Mouse (Mus musculus): ENCODE measurements at regions not wholly inside any gene's neighbourhood (a gene's known extent, or its start where the extent isn't known, plus 50 kb on each side); places are given as distances from the start of the nearest gene placed in this dataset.

DNA sequence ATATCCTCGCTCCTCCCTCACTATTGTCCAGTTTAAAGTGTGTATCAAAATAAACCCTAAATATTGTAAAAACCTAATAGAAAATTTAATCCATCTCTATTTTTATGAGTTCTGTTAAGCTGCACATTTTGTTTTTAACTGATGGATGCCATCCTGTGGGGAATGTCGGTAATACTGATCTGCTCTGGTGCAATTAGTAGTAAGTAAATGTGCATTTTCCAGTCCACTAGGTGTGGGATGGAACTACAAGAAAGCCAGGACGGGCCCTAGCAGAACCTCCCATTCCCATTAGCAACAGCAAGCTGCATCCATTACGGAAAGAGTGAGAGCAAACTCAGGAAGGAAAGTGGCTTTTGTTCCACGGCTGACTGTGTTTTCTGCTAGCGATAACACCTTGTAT lies 286.3 kb downstream of the Nsun3 start:
- Histone ChIP-seq H3K9ac (ENCODE audit: low read depth, low read length) (no peak overlapping the region), H3K36me3 (ENCODE audit: control insufficient read depth, insufficient read depth) (no peaks in the 10 kb centered on the region), H3K9me3 (ENCODE audit: control insufficient read depth) (no peaks in the 10 kb centered on the region), H3K4me2 (replicated peaks; ENCODE audit: low read depth) (no peak overlapping the region), H3K4me1 (replicated peaks; ENCODE audit: control insufficient read depth, insufficient read depth, low read length) (no peaks in the 10 kb centered on the region), H3K4me3 (ENCODE audit: low read depth, low read length) (no peak overlapping the region), H3K27me3 (replicated peaks; ENCODE audit: control insufficient read depth, insufficient read depth, low read length) (no peaks in the 10 kb centered on the region), H3K27ac (ENCODE audit: low read depth, low read length) (no peak overlapping the region)
- WGBS = 80% methylated on average over 6 of the region's 6 CpGs
- ATAC-seq = no peak
- TF ChIP-seq CTCF (IDR thresholded peaks at IDR 0.05; ENCODE audit: low read depth) = no peak

DNA sequence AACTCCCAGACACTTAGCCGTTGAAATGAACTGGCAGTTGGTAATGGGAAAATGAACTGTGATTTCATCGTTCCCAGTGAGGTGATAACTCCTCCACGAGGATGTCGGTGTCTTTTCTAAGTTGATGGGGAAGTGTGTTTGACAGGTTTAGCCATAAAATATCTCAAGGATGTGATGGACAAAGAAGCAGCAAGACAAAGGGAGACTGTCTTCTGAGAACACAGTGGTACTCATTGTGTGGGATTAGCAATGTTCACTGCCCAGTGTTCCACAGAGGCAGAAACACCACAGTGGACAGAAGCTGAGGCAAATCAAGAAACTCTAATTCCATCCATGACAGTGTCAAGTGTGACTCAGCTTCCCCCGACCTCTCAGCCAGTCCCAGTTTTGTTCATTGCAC lies 287.9 kb downstream of the Nsun3 start:
- ATAC-seq = no peak
- Histone ChIP-seq H3K4me3 (ENCODE audit: low read depth, low read length) (no peak overlapping the region), H3K4me1 (replicated peaks; ENCODE audit: control insufficient read depth, insufficient read depth, low read length) (no peaks in the 10 kb centered on the region), H3K27me3 (replicated peaks; ENCODE audit: control insufficient read depth, insufficient read depth, low read length) (no peaks in the 10 kb centered on the region), H3K4me2 (replicated peaks; ENCODE audit: low read depth) (no peak overlapping the region), H3K36me3 (ENCODE audit: control insufficient read depth, insufficient read depth) (no peaks in the 10 kb centered on the region), H3K9me3 (ENCODE audit: control insufficient read depth) (no peaks in the 10 kb centered on the region), H3K9ac (ENCODE audit: low read depth, low read length) (no peak overlapping the region), H3K27ac (ENCODE audit: low read depth, low read length) (no peak overlapping the region)
- 76% methylated on average over 5 of the region's 5 CpGs for WGBS
- no peak for TF ChIP-seq CTCF (IDR thresholded peaks at IDR 0.05; ENCODE audit: low read depth)

DNA sequence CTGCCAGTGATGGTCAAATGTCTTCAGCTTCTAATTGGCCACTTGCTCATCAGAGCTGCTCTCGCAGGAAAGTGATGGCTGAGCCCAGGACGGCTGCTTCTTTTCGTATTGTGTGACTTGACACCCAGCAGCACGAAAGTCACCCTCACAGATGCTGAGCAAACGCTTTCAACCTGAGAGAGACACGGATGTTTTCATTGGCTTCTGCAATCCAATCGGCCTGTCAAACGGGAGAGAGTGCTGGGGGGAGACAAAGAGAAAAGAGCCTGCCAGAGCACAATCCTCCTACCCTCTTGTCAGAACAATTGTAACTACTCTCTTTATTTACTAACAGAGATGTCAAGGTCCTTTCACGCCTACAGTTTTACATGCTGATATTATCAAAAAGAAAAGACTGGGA lies 289.9 kb downstream of the Nsun3 start:
- 53% methylated on average over 9 of the region's 9 CpGs for WGBS
- H3K9ac ChIP-seq (ENCODE audit: low read depth, low read length) = no peak overlapping the region
- no peak overlapping the region for H3K4me3 ChIP-seq (ENCODE audit: low read depth, low read length)
- H3K4me1 ChIP-seq (replicated peaks; ENCODE audit: control insufficient read depth, insufficient read depth, low read length) = no peaks in the 10 kb centered on the region
- no peak for TF ChIP-seq CTCF (IDR thresholded peaks at IDR 0.05; ENCODE audit: low read depth)
- H3K4me2 ChIP-seq (replicated peaks; ENCODE audit: low read depth) = no peak overlapping the region
- H3K27ac ChIP-seq (ENCODE audit: low read depth, low read length) = no peak overlapping the region
- no peaks in the 10 kb centered on the region for H3K27me3 ChIP-seq (replicated peaks; ENCODE audit: control insufficient read depth, insufficient read depth, low read length)
- no peak for ATAC-seq
- no peaks in the 10 kb centered on the region for H3K36me3 ChIP-seq (ENCODE audit: control insufficient read depth, insufficient read depth)
- no peaks in the 10 kb centered on the region for H3K9me3 ChIP-seq (ENCODE audit: control insufficient read depth)

GRCm38 (mm10) chr16:62470133-62470532 lies 316.5 kb downstream of the Nsun3 start:
- WGBS = 83% methylated on average over 2 of the region's 2 CpGs
- no peak overlapping the region for H3K9ac ChIP-seq (ENCODE audit: low read depth, low read length)
- no peaks in the 10 kb centered on the region for H3K36me3 ChIP-seq (ENCODE audit: control insufficient read depth, insufficient read depth)
- no peak for TF ChIP-seq CTCF (IDR thresholded peaks at IDR 0.05; ENCODE audit: low read depth)
- no peak overlapping the region for H3K4me2 ChIP-seq (replicated peaks; ENCODE audit: low read depth)
- no peaks in the 10 kb centered on the region for H3K27me3 ChIP-seq (replicated peaks; ENCODE audit: control insufficient read depth, insufficient read depth, low read length)
- no peak for ATAC-seq
- no peaks in the 10 kb centered on the region for H3K4me1 ChIP-seq (replicated peaks; ENCODE audit: control insufficient read depth, insufficient read depth, low read length)
- no peaks in the 10 kb centered on the region for H3K9me3 ChIP-seq (ENCODE audit: control insufficient read depth)
- H3K4me3 ChIP-seq (ENCODE audit: low read depth, low read length) = no peak overlapping the region
- H3K27ac ChIP-seq (ENCODE audit: low read depth, low read length) = no peak overlapping the region

DNA sequence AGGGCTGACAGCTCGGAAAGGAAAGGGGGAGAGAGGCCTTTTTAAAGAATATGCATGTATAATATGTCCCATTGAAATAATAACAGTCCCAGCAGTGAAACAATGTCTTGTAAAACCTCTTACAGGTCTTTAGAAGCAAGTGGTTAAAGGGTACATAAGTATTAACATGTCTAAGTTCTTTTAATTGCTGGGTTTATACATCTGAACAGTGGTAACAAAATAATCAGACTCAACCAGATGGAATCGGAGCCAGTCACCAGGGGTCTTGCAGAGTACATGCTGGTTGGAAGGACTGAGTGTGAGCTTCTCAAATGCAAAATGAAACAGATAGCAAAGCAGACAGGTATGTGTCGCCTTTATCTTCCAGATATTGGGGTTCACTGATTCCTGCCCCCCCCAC lies 317.3 kb downstream of the Nsun3 start:
- no peak overlapping the region for H3K4me3 ChIP-seq (ENCODE audit: low read depth, low read length)

DNA sequence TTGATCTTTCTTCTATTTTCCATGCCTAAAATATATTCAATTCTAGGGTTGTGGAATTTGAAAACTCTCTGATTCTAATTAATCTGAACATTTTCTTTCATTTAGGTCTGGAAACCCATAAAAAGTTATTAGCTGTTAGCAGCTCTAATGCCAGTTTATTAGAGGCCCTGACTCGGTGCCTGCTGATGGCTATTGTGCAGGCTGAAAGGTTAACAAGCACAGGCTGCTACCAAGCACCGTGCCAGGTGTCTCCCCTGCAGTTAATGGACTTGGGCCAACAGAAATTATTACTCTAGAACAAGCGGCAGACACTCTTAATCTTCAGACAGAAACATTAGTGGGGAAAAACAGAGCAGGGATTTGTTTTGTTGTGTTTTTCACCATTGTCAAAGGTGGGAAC lies 317.8 kb downstream of the Nsun3 start:
- no peaks in the 10 kb centered on the region for H3K9me3 ChIP-seq (ENCODE audit: control insufficient read depth)
- H3K36me3 ChIP-seq (ENCODE audit: control insufficient read depth, insufficient read depth) = no peaks in the 10 kb centered on the region
- 56% methylated on average over 3 of the region's 3 CpGs for WGBS
- H3K27ac ChIP-seq (ENCODE audit: low read depth, low read length) = no peak overlapping the region
- no peak overlapping the region for H3K9ac ChIP-seq (ENCODE audit: low read depth, low read length)
- no peak for TF ChIP-seq CTCF (IDR thresholded peaks at IDR 0.05; ENCODE audit: low read depth)
- no peak overlapping the region for H3K4me3 ChIP-seq (ENCODE audit: low read depth, low read length)
- no peaks in the 10 kb centered on the region for H3K27me3 ChIP-seq (replicated peaks; ENCODE audit: control insufficient read depth, insufficient read depth, low read length)
- ATAC-seq = no peak
- no peaks in the 10 kb centered on the region for H3K4me1 ChIP-seq (replicated peaks; ENCODE audit: control insufficient read depth, insufficient read depth, low read length)
- H3K4me2 ChIP-seq (replicated peaks; ENCODE audit: low read depth) = no peak overlapping the region

More for the DNA sequence above, 317.3 kb downstream of the Nsun3 start:
- Histone ChIP-seq H3K36me3 (ENCODE audit: control insufficient read depth, insufficient read depth) (no peaks in the 10 kb centered on the region), H3K9ac (ENCODE audit: low read depth, low read length) (no peak overlapping the region), H3K4me1 (replicated peaks; ENCODE audit: control insufficient read depth, insufficient read depth, low read length) (no peaks in the 10 kb centered on the region), H3K4me2 (replicated peaks; ENCODE audit: low read depth) (no peak overlapping the region), H3K27me3 (replicated peaks; ENCODE audit: control insufficient read depth, insufficient read depth, low read length) (no peaks in the 10 kb centered on the region), H3K9me3 (ENCODE audit: control insufficient read depth) (no peaks in the 10 kb centered on the region), H3K27ac (ENCODE audit: low read depth, low read length) (no peak overlapping the region)
- WGBS = 56% methylated on average over 3 of the region's 3 CpGs
- TF ChIP-seq CTCF (IDR thresholded peaks at IDR 0.05; ENCODE audit: low read depth) = no peak
- no peak for ATAC-seq

DNA sequence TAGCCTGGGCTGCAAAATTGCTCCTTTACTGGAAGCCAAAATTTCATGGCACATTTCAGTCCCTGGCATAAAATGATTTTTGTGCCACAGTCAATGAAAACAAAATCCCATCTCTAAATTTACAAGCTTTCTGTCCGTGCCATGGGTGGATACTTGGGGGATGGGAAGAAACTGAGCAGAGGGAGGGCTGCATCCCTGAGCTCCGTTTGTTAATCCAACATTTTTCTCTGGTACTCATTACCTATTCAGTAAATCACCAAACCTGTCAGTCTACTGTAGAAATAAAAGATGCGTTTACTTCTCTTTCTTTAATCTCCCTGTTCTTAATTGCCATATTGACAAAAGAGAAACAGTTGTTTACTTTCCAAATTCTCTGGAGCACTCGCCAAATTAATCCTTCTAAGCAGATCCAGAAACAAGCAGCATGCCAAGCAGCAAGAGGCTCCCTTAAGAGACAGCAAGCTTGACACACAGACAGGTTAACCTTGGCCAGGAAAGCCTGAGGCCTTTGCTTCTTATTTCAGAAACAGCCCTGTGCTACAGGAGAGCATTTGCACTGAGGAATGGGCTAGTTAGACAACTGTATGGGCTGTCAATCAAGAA lies 326.6 kb downstream of the Nsun3 start:
- Histone ChIP-seq H3K36me3 (ENCODE audit: control insufficient read depth, insufficient read depth) (no peaks in the 10 kb centered on the region), H3K9me3 (ENCODE audit: control insufficient read depth) (no peaks in the 10 kb centered on the region), H3K9ac (ENCODE audit: low read depth, low read length) (no peak overlapping the region), H3K4me1 (replicated peaks; ENCODE audit: control insufficient read depth, insufficient read depth, low read length) (no peaks in the 10 kb centered on the region), H3K27me3 (replicated peaks; ENCODE audit: control insufficient read depth, insufficient read depth, low read length) (no peaks in the 10 kb centered on the region), H3K4me3 (ENCODE audit: low read depth, low read length) (no peak overlapping the region), H3K4me2 (replicated peaks; ENCODE audit: low read depth) (no peak overlapping the region), H3K27ac (ENCODE audit: low read depth, low read length) (no peak overlapping the region)
- 26% methylated on average over 4 of the region's 4 CpGs for WGBS
- no peak for ATAC-seq
- TF ChIP-seq CTCF (IDR thresholded peaks at IDR 0.05; ENCODE audit: low read depth) = no peak

Measured in intestine, postnatal 0 days (tissue).